Mouse (Mus musculus): ENCODE measurements around the gene Cipc.

The Cipc gene

DNA sequence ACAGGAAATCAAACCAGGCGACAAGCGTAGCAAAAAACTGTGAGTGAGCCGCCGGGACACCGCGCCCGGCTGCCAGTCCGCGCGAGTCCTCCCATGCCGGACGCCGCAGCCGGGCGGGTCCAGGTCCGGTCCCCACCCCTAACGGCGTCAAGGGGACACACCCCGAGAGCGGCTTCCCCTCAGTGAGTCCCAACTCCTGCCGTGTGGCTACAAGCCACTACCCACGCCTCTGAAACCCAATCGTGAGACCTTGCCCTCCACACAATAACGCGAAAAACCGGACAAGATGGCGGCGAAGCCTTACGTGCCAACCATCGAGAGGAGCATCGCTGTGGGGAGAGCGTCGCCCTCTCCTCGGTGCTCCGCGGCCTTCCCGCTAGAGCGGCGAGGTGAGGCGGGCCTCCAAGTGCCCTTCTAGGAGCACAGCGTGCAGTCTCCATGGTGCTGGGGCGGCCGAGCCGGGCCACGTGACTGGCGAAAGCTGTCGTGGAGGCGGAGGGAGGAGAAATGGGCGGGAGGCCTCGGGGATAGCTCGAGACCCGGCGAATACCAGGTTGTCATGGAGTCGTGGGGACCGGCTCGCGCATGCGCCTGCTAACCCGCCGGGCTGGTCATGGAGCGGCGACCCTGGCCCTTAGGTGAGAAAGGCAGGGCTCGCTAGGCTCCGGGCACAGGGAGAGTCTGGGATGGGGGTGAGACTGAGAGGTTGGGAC is at the start of gene Cipc:
TSS of gene Cipc (plus strand) at position 182 of the 713 bp plus-strand sequence.
- DNase-seq (ENCODE audit: low spot score), result peak; percentile 99

DNA sequence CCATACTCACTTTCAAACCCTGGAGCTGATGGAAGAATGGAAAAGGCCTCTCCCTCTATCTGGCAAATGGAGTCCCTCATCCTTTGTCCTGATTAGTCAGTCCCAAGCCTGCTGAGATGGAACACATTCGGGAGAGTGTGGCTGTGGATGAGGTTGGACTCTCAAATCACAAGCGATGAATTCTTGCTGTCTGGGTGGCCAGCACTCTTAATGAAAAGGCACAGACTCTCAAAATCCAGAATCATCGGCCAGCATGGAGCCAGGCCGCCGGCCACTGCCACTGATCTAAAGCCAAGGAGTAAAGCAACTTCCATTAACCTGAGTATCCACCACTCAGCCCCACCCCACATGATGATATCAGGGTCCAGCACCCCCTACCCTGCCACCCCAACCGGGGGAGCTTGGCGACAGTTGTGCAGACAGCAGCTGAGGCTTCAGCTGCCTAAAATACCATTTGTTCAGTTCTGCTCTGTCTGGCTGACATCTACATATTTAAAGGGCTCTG is 49.0 kb upstream of the Cipc start:
- no peak for DNase-seq (ENCODE audit: low spot score)

DNA sequence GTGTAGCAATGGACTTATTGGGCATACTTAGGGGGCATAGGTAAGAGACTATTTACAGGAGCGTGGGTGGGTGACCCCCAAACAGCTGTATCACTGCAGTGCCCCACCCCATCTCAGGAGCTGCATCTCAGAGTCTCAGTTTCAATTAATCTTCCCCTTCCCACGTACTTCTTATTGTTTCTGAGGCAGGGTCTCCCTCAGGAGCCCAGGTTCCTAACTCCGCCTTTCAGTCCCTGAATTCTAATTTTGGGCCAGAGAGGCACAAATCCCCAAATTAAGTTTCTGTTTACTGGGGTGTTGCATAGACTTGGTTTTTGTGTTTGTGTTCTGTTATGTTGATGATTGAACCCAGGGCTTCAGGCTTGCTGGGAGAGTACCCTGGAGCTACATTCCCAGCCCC is 48.4 kb upstream of the Cipc start:
- DNase-seq (ENCODE audit: low spot score), result no peak

DNA sequence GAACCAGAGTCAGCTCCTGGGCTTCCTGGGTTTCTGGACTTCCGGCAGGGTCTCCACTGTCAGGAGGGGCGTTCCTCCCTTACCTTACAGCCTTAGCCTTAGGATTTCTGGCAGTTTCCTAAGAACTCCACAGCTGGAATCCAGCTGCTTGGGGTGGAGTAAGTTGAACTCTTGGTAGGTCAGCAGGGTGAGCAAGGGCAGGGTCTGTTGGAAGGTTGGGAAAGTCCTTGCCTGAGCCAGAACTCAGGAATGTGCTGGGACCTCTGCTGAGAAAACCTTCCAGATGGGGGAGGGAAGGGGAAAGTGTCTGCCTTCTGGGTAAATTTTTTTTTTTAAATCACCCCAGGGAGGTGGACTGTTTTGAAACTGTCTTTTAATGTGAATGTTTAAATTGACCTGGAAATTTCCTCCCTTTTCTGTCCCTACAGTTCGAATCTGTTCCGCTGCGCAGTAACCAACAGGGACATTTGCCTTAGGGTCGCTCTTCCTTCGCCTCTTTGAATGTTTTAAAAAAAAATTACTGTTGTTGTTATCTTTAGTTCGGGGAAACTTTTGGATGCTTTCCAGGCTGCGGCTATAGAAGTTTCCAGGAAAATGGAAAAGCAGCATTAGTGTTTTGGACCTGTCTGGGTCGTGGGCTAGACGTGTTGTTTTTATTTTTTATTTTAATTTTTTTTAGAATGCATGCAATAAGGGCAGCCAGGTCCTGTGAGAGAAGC is 47.2 kb upstream of the Cipc start:
- DNase-seq (ENCODE audit: low spot score), result no peak

DNA sequence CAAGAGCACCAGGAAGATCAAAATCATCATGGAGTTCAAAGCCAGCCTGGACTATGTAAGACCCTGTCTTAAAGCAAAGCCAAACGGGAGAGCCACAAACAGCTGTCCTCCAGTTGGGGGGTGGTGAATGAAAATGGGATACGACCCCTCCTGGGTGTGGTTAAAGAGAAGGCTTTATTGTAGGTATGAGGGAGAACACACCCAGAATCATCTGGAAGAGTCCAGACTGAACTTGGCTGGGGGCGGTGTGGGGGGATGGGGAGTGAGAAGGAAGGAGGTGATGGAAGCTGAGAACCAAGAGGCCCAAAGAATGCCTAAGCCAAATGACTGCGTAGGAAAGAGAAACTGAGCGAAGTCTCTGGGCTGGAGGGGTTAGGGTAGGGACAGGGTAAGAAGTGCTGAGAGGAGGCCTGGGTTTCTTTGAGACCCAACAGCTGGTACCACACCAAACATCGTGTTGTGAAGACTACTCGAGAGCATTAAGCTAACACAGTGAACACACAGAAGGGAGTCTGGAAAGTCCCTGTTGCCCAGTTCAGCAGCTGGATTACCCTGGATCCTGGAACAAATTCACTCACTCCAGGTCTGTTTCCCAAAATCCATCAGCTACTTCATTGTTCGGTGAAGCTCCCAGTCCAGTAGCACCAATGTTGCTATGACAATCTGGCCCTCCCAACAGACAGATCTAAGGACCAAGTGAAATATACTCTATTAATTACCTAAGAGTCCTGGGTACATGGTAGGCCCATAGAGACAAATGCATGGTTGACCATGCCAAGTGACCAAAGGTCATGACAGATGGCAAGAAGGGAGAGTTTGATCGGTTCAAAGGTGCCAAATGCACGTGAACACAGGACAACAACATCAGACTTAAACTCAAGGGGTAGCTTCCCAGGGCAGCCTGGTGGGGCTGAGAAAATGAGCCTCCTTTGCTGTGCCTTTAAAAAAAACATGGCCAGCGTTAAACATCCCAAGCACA is 42.7 kb upstream of the Cipc start:
- no peak for DNase-seq (ENCODE audit: low spot score)

DNA sequence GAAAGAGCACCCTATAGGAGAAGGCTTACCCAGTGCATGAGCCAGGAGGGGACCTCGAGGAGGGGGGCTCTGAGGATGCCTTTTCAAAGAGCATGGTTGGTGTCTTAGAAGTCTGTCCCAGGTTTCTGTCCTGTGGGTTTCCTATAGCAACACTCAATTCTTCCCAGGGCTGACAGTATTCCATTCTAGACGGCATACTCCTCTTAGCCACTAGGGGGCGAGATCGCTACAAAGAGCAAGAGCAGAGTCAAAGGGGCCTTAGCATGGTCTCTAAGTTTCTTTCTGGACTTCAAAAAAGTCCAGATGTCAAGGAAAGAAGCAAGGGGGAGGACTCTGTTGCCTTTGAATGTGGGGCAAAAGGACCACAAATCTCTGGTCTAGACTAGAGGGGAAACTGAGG is 41.6 kb upstream of the Cipc start:
- DNase-seq (ENCODE audit: low spot score), result peak; percentile 69

DNA sequence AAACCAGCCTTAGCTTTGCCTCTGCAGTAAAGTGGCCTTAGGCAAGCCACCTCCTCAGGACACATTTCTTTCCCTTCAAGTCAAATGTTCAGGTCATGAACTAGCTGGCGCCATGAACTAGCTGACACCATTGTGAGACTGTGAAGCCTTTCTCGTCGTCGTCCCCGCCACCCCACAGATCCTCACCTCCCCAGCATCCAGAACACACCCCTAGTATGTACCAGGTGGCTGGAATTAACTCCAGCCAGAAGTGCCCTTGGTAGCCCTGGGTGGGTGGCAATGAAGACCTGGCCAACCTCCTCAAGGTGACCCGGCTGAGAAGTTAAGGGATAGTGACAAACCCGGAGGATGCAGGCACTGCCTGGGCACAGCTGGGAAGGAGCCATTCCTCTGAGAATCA is 41.0 kb upstream of the Cipc start:
- no peak for DNase-seq (ENCODE audit: low spot score)

DNA sequence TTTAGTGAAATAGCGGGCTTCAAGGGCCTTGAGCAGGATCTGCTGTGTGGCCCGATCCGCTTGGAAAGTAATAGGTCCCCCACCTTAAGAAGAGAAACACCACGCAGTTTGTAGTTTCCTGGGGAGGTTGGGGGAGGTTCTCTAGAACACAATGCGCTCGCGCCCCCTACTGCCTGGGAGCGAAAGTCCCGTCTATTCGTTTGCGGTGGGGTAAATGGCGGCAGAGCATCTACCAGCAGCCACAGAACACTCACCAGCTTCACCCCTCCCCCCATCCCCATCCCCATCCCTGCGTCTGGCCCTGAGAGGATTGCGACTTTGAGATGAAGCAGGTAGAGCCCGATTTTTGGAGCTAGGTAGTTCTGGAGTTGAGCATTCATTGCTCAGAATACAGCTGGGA is 40.4 kb upstream of the Cipc start:
- peak; percentile 92 for DNase-seq (ENCODE audit: low spot score)

DNA sequence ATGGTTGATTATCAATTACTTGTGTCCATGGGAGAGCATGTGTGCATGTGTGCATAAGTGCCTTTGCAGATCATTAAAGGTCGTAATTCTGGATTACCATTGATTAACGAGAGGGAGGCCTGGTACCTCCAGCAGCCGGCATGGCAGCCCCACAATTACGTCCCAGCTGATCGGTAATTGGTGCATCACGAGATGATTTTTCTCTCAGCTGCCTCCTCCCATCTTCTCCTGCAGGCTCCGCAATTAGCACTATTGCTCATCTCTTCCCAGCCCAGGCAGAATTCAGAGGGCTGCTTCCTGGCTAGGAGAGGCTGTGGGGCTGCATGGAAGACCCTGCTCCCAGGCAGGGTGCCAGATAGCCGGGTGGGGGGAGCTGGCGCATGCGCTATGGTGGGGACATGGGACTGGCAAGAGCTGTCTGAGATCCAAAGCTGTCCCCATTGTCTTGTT is 35.3 kb upstream of the Cipc start:
- DNase-seq (ENCODE audit: low spot score), result peak; percentile 62

DNA sequence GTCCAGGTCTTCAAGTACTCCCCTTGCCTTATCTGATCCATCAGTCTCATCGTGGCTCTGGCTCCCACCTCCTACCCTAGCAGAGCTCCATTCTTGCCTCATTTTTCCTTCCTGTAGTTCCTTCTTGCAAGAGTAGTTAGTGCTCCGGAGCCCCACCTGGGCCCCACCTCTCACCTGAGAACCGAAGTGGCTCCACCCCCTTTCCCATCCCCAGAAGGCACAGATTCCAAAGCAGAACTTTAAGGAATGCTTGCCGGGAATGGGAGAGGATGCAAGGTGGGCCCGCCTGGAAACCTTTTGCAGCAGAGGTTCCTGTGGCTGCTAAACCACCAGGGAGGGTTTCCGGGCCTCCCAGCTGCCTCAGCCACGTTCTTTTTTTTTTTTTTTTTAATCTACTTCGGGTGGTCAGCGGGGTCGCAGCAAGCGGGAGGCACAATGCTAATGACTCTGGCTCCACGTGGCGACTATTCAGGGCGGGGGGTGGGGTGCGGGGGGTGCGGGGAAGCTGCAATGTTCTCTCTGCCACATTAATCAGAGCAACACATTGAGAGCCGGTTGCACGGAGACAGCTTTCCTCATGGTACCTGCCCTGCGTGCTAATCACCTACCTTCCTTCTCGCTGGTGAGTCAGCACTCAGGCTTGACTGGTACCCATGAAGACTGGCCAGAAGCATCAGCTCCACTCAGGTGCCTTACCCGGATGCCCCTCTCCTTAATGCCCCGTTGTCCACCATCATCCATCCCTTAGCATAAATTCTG is 34.3 kb upstream of the Cipc start:
- no peak for DNase-seq (ENCODE audit: low spot score)

DNA sequence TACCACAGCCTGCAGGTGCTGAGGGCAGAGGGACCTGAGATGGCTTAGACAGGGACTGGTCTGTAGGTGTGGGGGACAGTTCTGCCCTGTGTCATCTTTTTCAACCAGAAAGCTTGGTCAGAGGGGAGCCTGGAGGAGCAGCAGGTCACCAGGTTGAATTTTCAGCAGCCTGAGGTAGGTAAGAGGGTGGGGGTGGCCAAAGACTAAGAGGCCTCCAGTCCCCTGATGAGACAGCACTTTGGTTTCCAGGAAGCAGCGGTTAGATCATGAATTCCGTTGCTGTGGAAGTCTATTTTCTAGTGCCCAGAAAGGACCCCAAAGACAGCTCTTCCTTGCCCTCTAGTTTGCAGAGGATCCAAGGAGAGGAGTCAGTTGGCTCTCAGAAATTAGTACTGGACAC is 32.5 kb upstream of the Cipc start:
- DNase-seq (ENCODE audit: low spot score), result no peak

DNA sequence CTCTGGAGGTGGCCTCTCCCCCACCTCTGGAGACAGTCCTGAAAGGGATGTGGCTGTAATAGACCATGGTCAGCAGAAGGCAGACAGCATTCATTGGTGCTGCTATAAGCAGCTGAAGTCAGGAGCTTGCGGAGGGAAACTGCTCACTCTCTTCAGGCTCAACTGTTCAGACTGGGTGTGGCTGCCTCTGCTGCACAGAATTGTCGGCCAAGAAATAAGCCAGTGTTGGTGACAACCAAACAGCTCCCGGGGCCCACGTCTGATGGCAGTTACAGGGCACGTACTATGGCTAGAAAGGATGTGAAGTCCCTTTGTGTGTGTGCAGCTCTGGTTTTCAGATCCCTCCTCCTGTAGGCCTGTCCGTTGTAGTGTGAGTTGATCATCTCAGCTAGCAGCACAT is 32.1 kb upstream of the Cipc start:
- no peak for DNase-seq (ENCODE audit: low spot score)

DNA sequence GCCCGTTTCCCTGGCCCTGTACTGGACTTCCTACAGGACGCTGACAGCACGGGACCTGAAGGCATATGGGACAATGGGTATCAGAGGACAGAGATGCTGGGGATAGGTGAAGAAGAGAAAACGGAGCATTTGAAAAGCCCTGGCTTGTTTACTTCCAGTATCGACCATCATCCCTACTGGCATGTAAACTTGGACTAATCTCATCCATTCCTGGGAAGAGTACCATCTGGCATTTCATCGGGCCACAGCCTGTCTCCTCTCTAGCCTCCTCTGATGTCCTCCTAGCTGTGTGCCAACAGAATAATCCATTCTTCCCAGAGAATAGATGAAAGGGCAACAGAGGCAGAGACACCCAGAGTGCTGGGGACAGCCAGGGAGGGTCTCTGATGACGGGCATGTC is 31.2 kb upstream of the Cipc start:
- no peak for DNase-seq (ENCODE audit: low spot score)

DNA sequence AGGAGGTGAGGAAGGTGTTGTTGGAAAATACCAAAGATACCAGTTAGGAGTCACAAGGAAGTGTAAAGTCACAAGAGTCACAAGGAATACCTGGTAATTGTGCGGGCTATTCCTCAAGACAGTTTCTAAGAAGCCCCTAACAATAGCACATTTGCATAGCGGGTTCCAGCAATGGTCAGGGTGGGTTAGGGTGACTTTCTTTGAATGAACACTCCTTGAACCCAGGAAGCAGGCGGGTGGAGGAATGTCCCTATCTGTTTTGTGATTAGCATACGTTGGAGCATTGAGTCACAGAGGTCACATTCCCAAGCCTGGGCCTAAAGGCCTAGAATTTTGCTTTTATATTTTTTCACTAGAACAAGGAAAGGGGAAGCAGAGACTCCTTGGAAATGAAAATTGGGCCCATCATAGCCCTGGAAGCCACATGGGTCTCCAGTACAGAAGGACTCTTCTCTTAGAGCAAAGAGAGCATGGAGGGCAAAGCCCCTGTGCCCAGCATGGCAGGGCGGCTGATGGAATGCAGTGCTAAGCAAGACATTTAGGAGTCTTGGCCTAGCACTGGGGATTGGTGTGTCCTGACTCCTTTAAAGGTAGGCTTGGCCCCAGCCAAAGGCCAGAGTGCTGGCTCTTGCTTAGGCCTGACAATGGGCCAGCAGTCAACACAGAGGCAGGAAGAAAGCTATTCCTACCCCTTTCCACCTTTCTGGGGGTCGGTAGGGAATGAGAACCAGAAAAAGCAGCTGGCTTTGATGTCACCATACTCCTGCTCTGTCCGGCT is 29.9 kb upstream of the Cipc start:
- DNase-seq (ENCODE audit: low spot score), result no peak

DNA sequence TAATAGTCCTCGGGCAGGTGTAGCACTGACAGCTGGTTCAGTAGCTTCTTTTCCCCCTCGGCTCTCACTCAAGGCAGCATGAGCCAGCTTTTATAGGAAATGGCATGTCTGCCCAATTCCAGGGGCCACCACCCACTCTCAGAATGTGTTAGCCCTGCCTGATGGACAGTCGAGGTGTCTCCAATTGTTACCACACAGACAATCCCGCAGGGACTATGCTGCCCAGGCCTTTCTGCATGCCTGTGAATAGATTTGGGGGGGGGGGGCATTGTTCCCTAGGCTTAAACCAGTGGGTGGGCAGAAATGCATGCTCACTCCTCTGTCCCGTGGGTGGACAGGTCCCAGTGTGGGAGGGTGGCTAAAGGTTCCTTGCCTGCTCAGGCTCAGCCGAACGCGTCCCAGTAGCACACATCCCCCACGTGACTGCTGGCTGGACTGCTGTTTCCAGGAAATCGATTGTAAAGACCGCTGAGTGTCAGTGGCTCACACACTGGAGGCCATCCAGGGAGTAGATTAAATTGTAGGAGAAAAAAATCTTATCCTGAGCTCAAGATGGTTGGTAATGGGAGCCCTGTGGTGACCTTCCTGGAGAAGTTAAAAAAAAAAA is 28.4 kb upstream of the Cipc start:
- no peak for DNase-seq (ENCODE audit: low spot score)

DNA sequence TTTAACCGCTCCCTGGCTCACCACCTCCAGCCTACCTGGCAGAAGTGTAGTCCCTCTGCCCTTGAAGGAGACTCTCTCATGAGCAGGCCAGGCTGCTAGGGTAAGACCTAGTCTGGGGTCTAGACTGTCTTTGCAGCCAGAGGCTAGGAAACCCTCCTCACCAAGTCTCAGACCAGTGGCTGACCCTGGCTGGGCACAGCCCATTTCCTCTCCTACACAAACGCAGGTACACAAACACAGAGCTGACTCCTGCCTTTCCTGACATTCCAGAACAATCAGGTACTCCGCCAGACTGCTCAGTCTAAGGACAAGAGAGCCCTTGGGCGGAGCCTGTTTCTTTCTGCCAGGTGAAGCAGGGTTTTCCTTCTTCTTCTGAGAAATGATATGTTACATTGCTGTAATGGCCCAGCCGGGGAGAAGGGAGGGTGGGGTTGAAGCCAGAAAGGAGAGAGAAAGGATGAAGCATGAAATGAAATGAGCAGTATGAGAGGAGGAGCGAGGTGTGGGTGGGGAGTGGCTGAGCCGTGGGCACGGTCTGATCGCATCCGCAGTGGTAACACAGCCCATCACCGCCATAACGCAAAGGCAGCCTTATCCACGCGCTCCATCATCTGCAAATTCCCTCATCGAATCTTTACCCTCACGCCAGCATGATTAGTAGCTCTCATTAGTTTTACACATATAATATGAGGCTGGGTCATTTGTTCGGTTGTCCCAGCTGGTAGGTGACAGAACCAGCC is 27.7 kb upstream of the Cipc start:
- no peak for DNase-seq (ENCODE audit: low spot score)

DNA sequence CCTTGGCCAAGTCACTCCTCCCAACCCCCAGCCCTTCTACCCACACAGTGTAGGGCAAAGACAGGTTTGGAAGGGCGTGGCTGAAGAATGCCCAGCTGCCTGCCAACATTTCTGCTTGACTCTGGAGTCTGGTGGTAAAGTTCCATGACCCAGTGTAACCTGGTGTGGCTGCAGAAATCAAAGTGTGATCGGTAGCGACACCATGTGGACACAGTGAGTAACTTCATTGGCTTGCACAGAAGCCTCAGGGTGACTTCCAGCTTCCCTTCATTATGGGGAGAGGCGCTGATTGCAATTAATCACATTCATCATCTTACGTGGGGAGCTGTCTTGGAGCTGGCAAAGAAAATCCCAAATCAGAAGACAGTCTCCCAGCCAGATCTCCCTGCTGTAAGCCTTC is 23.0 kb upstream of the Cipc start:
- peak; percentile 77 for DNase-seq (ENCODE audit: low spot score)

DNA sequence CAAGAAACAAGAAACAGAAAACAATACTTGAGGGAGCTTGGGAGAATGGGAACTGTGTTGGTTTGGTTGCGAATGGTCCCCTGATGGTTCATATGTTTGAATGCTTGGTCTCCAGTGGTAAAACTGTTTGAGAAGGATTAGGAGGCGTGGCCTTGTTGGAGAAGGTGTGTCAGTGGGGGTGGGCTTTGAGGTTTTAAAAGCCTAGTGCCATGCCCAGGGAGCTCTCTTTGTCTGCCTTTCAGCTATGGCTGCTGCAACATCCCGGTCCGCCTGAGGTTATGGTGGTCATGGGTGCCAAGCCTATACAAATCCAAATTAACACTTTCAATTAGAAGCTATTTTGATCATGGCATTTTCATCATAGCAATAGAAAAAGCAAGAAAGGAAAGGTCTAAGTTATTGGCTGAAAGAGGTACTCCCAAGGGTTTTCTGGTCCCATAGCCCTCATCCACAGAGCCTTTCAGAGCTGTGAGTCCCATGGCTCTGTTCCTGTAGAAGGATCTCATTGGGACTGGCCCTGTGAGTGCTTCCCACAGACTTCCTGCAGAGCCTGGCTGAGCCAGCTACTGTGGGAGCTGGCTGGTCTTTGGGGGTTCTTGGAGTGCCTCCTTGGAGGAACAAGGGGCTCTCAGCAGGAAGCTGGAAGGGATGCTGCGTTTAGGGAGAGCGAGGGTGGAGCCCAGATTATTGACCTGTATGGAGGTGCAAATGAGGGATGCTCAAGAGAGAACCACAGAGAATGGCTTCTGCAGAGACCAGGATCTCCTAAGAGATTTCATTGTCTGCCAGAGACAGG is 15.7 kb upstream of the Cipc start:
- no peak for DNase-seq (ENCODE audit: low spot score)
